Mouse (Mus musculus) hindbrain, embryonic 16.5 days (tissue): ENCODE measurements at regions not wholly inside any gene's neighbourhood (a gene's known extent, or its start where the extent isn't known, plus 50 kb on each side); places are given as distances from the start of the nearest gene placed in this dataset. TPM values are rescaled to one million over a fixed set of nuclear protein-coding genes. Genes with fewer than 3 reads are reported as not detected.
A peak's percentile ranks its signal among the peaks of the same experiment; 100 is the strongest.

Source experiments
- microRNA counts: library from miRNA; unstranded; fragments of <30 nt; microRNA quantifications from one replicate; lab custom pipeline; 2016
- microRNA-seq: library from miRNA; unstranded; fragments of <30 nt; microRNA quantifications from one replicate; pipeline ENCODE4, GENCODE M21; 2017

MicroRNAs encoded in the stretch of these regions (microRNA counts, 519-probe panel; counts per million panel counts)
- microRNA mmu-miR-129-3p (lab: Ali Mortazavi, UCI), result 3,161 counts per million, percentile 85 among the panel's probes with 10 or more counts
- microRNA mmu-miR-129-5p (lab: Ali Mortazavi, UCI), result 2,566 counts per million, percentile 67 among the panel's probes with 10 or more counts

Small RNA genes lying in the stretch of these regions (microRNA-seq; reads per million reads assigned to microRNA genes)
- gene Mir129-2 (not detected), gene Mir129b (not detected)
